Mouse (Mus musculus) T-helper 2 cell (primary cell): ENCODE data around the gene Zc3hc1.

Experiments
- in situ Hi-C: fragments of 300-600 bp; cut with MboI, MseI; formaldehyde crosslinking; loops from one replicate; pipeline ENCODE4 v1.15.1; 2025; ENCODE audit warnings: high pct_unique_total_duplicates

The Zc3hc1 gene

DNA sequence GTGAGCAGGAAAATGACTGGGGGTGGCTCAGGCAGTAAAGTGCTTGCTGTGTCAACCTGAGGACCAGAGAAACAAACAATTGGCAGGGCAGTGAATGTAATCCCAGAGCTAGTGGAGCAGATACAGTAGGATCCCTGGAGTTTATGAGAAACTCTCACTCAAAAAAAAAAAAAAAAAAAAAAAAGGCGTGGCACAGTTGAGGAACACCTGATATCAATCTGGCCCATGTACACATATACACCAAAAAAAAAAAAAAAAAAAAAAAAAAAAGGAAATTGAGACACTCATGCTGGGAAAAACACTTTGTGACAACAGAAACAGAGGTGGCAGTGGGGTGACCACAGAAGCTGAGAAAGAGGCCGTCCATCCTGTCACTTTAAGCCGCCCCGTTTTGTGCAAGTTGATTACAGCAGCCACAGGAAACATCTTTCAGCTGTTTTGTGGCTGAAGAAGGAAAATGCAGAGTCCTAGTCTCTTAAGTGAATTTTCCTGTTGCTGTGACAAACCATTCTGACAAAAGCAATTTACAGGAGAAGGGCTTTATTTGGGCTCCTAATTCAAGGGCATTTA is 64.8 kb downstream of the Zc3hc1 start:
- in situ Hi-C loops: no loop called here

DNA sequence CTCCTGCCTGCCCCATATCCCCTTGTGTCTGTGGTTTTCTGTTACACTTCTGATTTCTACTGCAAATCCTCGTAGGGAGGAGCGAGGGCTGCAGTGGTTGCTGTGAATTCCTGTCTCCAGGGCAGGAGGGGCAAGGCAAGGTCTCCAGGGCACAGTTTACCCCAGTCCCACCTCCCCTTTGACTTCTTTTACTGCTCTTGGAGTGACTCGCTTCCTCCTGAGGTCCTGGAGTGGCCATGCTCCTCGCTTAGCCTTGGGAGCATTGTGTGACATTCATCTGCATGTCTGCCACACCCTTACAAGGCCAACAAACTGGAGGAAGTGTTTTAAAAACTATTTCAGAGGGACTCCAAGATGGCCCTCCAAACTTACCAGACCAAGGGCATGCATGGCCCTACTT is 69.8 kb downstream of the Zc3hc1 start:
- in situ Hi-C loops: no loop called here

DNA sequence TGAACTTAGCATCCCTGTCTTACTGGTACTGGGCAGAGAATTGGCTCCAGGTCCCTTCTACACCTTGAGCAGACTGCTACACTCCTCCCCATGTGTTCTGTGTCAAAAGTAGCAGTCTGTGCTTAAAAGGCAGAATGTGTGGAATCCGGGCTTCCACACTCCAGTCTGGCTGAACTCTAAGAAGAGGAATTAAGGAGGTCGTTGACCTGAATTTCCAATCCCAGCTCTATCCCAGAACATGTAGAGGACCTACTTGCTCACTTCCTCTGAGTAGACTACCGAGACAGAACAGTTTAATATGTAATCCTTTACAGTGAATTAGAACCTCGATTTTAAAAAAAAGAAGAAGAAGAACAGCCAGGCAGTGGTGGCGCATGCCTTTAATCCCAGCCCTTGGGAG is 71.6 kb downstream of the Zc3hc1 start:
- in situ Hi-C loops: no loop called here
